Mouse (Mus musculus): ENCODE results near the gene Bend3. TPM values are rescaled to one million over a fixed set of nuclear protein-coding genes. Genes with fewer than 3 reads are reported as not detected.
A peak's percentile ranks its signal among the peaks of the same experiment; 100 is the strongest.

Bend3 gene
- total and polyA plus RNA-seq, 3 experiments: 13.0 to 32.8 (median 18.7) TPM

- H3K27ac ChIP-seq (ENCODE audit: control insufficient read depth, low read depth, low read length): no peak overlapping the region
Observed at GRCm38 (mm10) chr10:43538831-43539230, 60.2 kb downstream of the Bend3 start.

DNA sequence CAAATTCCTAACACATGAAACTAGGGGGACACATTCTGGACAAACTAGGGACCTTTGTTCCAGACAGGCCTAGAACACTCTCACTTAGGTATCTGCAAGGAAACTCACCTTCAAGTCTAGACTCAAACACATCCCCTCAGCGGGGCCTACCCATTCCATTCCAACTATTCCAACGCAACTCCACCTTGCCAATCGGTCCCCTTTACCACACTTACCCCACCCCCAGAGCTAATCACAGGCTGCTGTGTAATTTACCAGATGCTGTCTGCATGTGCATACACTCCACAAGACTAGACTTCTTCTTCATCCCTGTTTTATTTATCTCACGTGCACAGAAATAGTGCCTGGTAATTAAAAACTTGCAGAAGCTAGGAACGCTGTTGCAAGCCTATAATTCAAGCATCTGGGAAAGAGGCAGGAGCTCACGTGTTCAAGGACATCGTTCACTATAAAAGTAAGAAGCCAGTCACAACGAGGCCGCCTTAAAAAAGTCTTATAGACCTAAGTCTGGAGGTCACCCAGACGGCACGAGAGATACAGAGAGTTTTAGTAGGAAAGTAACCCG, 61.2 kb downstream of the Bend3 start:
- H3K79me2 ChIP-seq (ENCODE audit: control insufficient read depth, insufficient read depth, low read length, poor library complexity): peaks cover 18% of the 10 kb centered on the region
- no peaks in the 10 kb centered on the region for H3K9me3 ChIP-seq (replicated peaks; ENCODE audit: insufficient read depth, low read length)
- peaks cover 4 to 17% of the 10 kb centered on the region in 2 experiments for H3K4me1 ChIP-seq (ENCODE audit: control insufficient read depth in 1 of 2, insufficient read depth in 2 of 2, low read length in 2 of 2)
- H3K27ac ChIP-seq (ENCODE audit: control insufficient read depth, low read depth, low read length): peak overlapping the region; percentile 46
- no peaks in the 10 kb centered on the region for H3K27me3 ChIP-seq (ENCODE audit: control insufficient read depth in 1 of 2, insufficient read depth in 2 of 2, low read length in 2 of 2)
- peak; percentile 46 for DNase-seq (ENCODE audit: low read depth, low spot score)
- no peak for TF ChIP-seq GABPA (IDR thresholded peaks at IDR 0.05; ENCODE audit: low read depth, low read length)
- peak; percentile 58; the same call in 1 of the 2 replicates for TF ChIP-seq BHLHE40 (IDR thresholded peaks at IDR 0.05; ENCODE audit: borderline replicate concordance, low read depth, low read length)
- TF ChIP-seq GATA1 (IDR thresholded peaks at IDR 0.05; ENCODE audit: low read depth, low read length): no peak
- TF ChIP-seq MAFK (IDR thresholded peaks at IDR 0.05; ENCODE audit: borderline replicate concordance, low read depth, low read length): no peak
- TF ChIP-seq ZC3H11A (IDR thresholded peaks at IDR 0.05; ENCODE audit: low read depth, low read length): no peak
- TF ChIP-seq MYB (IDR thresholded peaks at IDR 0.05; ENCODE audit: low read depth, low read length): no peak
- TF ChIP-seq MAZ (IDR thresholded peaks at IDR 0.05; ENCODE audit: low read depth, low read length): no peak
- TF ChIP-seq RAD21 (IDR thresholded peaks at IDR 0.05; ENCODE audit: low read depth, low read length): no peak
- TF ChIP-seq ZNF384 (IDR thresholded peaks at IDR 0.05; ENCODE audit: low read depth, low read length): no peak
- TF ChIP-seq MEF2A (IDR thresholded peaks at IDR 0.05; ENCODE audit: extremely low read depth, insufficient replicate concordance, low read depth, low read length, poor library complexity, severe bottlenecking): no peak
- TF ChIP-seq CHD1 (IDR thresholded peaks at IDR 0.05; ENCODE audit: low read depth, low read length): 0 out of 2 replicates have a peak, but pooled peaks have one; percentile 23
- no peak for TF ChIP-seq NELFE (IDR thresholded peaks at IDR 0.05; ENCODE audit: low read depth, low read length)
- no peak for TF ChIP-seq TCF12 (IDR thresholded peaks at IDR 0.05; ENCODE audit: low read depth, low read length)
- TF ChIP-seq POLR2A (IDR thresholded peaks at IDR 0.05; ENCODE audit: control insufficient read depth in 1 of 2, insufficient read depth in 1 of 2, low read depth in 1 of 2, low read length in 2 of 2, poor library complexity in 1 of 2): no peak
- TF ChIP-seq SIN3A (IDR thresholded peaks at IDR 0.05; ENCODE audit: low read length): no peak; the same call in 1 of the 2 replicates
- no peak for TF ChIP-seq TBP (IDR thresholded peaks at IDR 0.05; ENCODE audit: low read depth, low read length)
- peak; percentile 46; the same call in 1 of the 2 replicates for TF ChIP-seq USF1 (IDR thresholded peaks at IDR 0.05; ENCODE audit: low read depth, low read length)
- no peak for TF ChIP-seq SMC3 (IDR thresholded peaks at IDR 0.05; ENCODE audit: low read depth, low read length)
- TF ChIP-seq CTCF (IDR thresholded peaks at IDR 0.05 in 2 of 3, conservative IDR thresholded peaks at IDR 0.05 in 1 of 3; ENCODE audit: control insufficient read depth in 1 of 3, insufficient read depth in 1 of 3, low read depth in 2 of 3, low read length in 3 of 3, poor library complexity in 1 of 3, severe bottlenecking in 1 of 3): no peak
- TF ChIP-seq USF2 (IDR thresholded peaks at IDR 0.05; ENCODE audit: borderline replicate concordance in 1 of 2, insufficient read depth in 1 of 2, low read depth in 1 of 2, low read length in 2 of 2): no peak
- no peak for TF ChIP-seq NRF1 (IDR thresholded peaks at IDR 0.05; ENCODE audit: insufficient read depth, low read depth, low read length, poor library complexity, severe bottlenecking)
- H3K36me3 ChIP-seq (ENCODE audit: control insufficient read depth in 1 of 2, insufficient read depth in 2 of 2, low read length in 2 of 2): peaks cover 0 to 12% of the 10 kb centered on the region in 2 experiments; a peak in 2 of 4 replicates
- peak overlapping the region; percentile 98 for H3K9ac ChIP-seq (ENCODE audit: control insufficient read depth, low read depth, low read length, poor library complexity, severe bottlenecking)
- H3K4me3 ChIP-seq (ENCODE audit: control insufficient read depth in 1 of 2, insufficient read depth in 1 of 2, low read depth in 2 of 2, low read length in 2 of 2): peak overlapping the region; percentile 92 to 96

More at GRCm38 (mm10) chr10:43538831-43539230, 60.2 kb downstream of the Bend3 start:
- no peaks in the 10 kb centered on the region for H3K27me3 ChIP-seq (ENCODE audit: control insufficient read depth in 1 of 2, insufficient read depth in 2 of 2, low read length in 2 of 2)
- no peak overlapping the region for H3K9ac ChIP-seq (ENCODE audit: control insufficient read depth, low read depth, low read length, poor library complexity, severe bottlenecking)
- peaks cover 9 to 21% of the 10 kb centered on the region in 2 experiments for H3K4me1 ChIP-seq (ENCODE audit: control insufficient read depth in 1 of 2, insufficient read depth in 2 of 2, low read length in 2 of 2)
- no peak for TF ChIP-seq USF2 (IDR thresholded peaks at IDR 0.05; ENCODE audit: borderline replicate concordance in 1 of 2, insufficient read depth in 1 of 2, low read depth in 1 of 2, low read length in 2 of 2)
- peaks cover 0 to 16% of the 10 kb centered on the region in 2 experiments; a peak in 2 of 4 replicates for H3K36me3 ChIP-seq (ENCODE audit: control insufficient read depth in 1 of 2, insufficient read depth in 2 of 2, low read length in 2 of 2)
- H3K79me2 ChIP-seq (ENCODE audit: control insufficient read depth, insufficient read depth, low read length, poor library complexity): peaks cover 18% of the 10 kb centered on the region
- DNase-seq (ENCODE audit: low read depth, low spot score): no peak
- H3K4me3 ChIP-seq (ENCODE audit: control insufficient read depth in 1 of 2, insufficient read depth in 1 of 2, low read depth in 2 of 2, low read length in 2 of 2): no peak overlapping the region
- no peaks in the 10 kb centered on the region for H3K9me3 ChIP-seq (replicated peaks; ENCODE audit: insufficient read depth, low read length)

All from MEL (cell line).